Mouse (Mus musculus): ENCODE results near the gene Ace.

Ace gene

DNA sequence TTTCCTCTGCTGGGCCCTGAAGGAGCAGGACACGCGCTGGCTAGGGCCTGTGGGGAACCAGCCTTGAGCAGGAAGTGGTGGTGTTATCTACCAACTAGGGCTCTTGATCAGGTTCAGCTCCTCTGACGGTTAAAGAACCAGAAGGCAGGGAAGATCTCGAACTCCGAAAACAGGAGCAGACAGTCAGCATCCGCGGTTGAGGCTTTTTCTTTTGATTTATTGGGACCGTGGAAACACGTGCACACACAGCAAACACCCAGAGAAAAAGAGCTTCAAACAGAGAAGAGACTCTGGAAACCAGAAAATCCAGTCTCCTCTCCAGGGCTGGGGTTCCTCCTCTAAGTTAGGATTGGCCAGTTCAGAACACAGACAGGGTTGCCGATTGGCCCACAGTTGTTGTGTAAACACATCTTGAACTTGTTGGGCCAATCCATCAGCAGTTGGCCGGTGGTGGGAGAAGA, 21.0 kb upstream of the Ace start:
- DNase-seq (ENCODE audit: low read depth, low spot score) = no peak

GRCm38 (mm10) chr11:105948255-105948654, 19.5 kb upstream of the Ace start:
- no peak for DNase-seq (ENCODE audit: low read depth, low spot score)

DNA sequence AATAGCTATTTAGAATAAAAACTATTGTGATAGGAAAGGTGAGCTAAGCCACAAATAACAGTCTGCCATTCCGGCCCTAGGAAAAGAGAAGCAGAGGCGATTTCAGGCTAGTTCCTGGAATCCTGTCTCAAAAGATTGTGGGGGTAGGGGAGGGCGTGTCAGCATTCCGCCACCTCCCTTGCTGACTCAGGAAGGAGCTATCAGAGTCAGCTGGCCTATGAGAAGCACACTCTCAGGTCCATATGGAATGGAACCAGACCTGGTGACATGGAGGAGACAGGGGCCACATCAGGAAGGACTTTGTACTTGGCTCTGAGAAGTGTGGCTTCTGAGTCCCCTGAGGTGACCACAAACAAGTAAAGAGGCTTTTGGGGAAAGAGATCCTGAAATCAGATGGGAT, 17.2 kb upstream of the Ace start:
- DNase-seq (ENCODE audit: low read depth, low spot score) = no peak

DNA sequence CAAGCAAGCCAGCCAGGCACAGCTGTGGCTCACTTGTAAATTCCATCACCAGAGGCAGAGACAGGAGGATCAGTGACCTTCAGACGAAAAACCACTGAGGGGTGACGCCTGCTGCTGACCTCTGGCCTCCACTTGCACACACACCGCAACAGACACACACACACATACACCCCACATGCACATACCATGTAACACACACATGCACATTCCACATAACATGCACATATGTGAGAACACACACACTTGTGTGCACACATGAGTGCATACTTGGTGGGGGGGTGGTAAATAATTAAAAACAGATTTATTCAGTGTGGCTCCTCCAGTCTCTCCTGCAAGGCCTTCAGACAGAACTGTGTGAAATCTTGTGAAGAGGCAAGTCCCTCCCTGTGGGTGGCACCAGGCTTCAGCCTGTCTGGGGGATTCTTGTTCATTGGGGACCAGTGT, 16.1 kb upstream of the Ace start:
- no peak for DNase-seq (ENCODE audit: low read depth, low spot score)

DNA sequence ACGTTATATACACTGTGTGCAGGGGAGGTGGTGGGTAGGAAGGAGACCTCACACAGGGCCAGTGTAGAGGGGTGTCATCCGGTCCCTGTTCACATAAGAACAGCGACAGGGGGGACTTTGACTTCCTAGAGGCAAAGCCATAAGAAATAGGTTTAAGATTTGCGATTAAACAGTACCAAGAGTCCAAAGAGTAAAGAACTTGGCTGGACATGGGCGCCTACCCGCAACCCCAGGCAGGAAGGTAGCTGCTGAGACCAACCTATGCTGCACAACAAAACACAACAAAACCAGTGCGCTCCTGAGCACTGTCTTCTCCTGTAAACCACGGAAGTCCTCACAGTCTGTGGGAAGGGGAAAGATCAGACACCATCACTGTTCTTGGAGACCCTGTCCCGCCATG, 15.6 kb upstream of the Ace start:
- no peak for DNase-seq (ENCODE audit: low read depth, low spot score)

DNA sequence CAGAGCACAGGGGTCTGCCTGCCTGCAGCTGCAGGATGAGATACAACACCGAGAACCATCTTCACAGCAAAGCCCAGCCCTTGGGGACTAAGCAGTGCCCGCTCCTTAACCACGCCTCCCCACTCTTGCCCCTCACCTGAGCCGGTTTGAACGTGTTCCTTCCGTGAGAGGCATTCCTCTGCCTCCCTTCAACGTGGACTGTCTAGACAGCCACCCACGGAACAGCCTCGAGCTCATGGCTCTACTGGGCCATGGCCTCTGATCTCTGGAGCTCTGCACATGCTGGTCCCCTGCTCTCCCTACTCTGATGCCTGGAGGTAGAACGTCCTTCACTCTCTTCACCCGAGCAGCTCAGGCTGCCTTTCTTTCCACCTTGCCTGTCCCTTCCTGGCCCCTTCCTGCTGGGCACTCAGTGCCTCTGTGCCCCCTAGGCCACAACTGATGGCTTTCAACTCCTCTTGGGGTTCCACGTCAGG, 14.8 kb upstream of the Ace start, which contains the start of gene Cyb561:
TSS of gene Cyb561 (minus strand) at position 426 of the 476 bp plus-strand sequence.
- DNase-seq (ENCODE audit: low read depth, low spot score) = no peak

GRCm38 (mm10) chr11:105953402-105953801, 14.3 kb upstream of the Ace start:
- DNase-seq (ENCODE audit: low read depth, low spot score) = no peak

DNA sequence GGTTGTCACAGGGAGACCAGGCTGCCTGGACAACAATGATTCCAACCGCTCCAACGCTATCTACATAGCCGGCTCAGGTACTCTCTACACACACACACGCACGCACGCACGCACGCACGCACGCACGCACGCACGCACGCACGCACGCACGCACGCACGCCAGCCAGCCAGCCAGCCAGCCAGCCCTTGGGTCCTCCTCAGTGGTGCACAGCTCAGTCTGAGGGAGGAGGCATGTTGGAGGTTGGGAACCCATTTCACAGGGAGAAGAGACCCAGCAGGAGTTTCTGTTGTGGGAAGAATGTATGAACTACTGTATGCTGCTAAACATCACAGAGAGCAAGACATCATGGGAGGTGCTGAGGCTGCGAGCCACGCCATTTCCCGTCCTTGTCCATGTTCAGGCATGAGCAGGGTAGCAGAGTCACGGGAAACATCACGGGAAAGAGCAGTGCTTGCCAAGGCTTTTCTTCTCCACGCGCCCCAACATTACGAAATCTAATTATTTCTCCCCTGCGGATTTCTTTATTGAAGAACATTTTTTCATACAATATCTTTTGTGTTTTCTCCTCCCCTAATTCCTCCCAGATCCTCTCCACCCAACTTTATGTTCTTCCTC, 11.8 kb upstream of the Ace start:
- no peak for DNase-seq (ENCODE audit: low read depth, low spot score)

DNA sequence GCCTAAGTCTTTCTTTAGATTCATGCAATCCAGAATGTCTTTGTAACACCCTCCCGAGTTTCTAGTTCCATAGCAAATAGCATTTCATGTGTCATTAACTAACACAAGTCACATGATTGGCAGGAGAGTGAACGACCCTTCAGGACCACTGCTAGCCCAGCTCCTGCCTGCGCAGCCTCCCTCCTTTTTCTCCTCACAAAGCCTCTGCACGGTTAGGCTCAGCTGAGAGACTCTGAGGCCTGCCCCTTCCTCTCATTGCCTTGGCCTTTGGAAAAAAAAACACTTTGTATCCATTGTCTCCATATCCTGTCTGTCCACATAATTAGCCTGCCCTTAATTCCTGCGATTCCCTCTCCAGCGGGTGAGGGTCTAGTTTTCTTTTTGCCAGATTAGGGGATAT, 10.2 kb upstream of the Ace start:
- DNase-seq (ENCODE audit: low read depth, low spot score) = no peak

DNA sequence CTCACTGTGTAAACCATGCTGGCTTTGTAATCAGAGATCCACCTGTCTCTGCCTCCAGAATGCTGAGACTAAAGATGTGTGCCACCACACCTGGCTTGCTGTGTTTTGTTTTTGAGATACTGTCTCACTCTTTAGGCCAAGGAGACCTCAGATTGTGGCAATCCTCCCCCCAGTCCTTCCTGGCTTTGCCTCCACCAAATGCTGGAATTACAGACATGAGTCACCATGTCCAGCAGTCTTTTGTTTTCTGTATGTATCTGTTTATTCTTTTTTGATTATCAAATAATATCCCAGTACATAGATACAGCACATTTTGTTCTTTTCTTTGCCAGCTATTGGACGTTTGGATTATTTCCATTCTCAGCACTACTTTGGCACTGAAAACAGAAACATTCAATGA, 9.2 kb upstream of the Ace start:
- no peak for DNase-seq (ENCODE audit: low read depth, low spot score)

DNA sequence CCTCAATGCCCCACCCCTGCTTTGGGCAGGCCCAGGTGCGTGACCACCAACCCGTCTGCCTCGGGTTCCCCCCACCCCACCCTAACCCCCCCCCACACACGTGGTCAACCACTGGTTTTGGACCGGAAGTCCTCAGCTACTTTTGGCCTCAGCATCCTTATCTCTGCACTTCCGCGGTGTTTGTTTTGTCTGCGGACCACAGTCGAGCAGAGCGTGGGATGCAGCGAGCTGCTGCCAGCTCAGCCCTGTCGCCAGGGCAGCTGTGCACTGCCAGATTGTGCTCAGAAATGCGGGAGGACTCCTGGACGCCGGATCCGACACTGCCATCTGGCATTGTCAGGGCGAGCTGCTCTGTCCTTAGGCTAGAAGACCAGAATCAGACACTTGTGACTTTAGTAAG, 8.4 kb upstream of the Ace start:
- no peak for DNase-seq (ENCODE audit: low read depth, low spot score)

- no peak for DNase-seq (ENCODE audit: low read depth, low spot score)
These were observed 3.1 kb upstream of the Ace start for GRCm38 (mm10) chr11:105964691-105965090.

DNA sequence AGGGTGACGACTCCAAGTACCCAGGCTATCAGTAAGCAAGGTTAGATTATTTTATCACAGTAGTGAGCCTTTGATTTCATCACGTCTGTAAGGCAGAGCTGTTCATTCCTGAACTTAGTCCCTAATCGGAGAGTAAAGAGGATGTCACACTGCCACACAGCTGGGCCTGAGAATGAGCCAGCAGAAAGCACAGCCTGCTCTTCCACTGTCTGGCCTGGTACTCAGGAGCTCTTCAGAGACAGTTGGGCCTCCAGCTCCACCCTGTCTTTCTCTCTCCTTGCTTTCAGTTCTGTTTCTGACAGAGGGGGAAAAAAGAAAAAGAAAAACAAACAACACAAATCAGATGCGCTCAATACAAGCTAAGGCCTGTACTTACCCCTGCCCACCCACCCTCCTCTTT, 1.5 kb upstream of the Ace start:
- no peak for DNase-seq (ENCODE audit: low read depth, low spot score)

- DNase-seq (ENCODE audit: low read depth, low spot score) = no peak
These were observed 1.2 kb downstream of the Ace start for GRCm38 (mm10) chr11:105968948-105969347.

DNA sequence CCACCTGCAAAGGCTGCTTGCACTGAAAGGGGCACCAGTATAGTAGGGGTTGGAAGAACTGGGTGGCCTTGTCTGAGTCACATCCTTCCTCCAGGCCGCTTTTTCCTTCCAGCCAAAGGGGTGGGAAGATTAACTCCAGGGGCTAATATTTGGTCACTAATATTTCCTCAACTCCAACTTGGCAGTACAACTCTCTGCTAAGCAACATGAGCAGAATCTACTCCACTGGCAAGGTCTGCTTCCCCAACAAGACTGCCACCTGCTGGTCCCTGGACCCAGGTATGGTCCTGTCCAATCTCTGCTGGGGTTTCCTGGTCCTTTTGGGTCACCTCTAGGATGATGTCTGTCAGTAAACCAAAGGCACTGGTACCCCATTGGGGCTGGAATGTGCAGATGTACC, 1.8 kb downstream of the Ace start:
- DNase-seq (ENCODE audit: low read depth, low spot score) = no peak

DNA sequence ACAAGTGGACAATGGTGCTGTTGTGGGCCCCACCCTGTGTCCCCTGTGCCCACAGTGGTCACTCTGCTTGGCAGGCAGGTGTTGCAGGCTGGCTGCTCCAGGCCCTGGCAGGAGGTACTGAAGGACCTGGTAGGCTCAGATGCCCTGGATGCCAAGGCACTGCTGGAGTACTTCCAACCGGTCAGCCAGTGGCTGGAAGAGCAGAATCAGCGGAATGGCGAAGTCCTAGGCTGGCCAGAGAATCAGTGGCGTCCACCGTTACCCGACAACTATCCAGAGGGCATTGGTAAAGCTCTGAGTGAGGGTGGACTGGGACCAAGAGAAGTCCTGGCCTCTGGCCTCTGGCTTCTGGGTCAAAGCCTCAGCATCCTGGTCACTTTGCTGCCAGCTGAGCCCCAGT, 6.8 kb downstream of the Ace start:
- no peak for DNase-seq (ENCODE audit: low read depth, low spot score)

GRCm38 (mm10) chr11:105975050-105975449, 7.3 kb downstream of the Ace start:
- DNase-seq (ENCODE audit: low read depth, low spot score) = no peak

DNA sequence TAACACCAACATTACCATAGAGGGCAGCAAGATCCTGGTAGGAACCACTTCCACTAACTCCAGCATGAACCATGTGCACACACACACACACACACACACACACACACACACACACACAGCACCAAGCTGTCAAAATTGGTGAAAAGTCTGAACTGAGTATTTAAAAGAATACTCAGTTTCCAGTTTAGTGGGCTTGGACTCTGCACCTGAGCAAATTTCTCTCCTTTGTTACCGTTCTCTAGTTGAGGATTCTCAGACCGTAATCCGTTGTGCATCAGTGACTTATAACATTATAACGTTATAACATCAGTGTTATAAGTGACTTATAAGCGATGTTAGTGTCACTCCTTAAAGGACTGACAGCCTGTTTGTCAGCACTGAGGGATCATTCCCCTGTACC, 7.9 kb downstream of the Ace start:
- DNase-seq (ENCODE audit: low read depth, low spot score) = no peak

DNA sequence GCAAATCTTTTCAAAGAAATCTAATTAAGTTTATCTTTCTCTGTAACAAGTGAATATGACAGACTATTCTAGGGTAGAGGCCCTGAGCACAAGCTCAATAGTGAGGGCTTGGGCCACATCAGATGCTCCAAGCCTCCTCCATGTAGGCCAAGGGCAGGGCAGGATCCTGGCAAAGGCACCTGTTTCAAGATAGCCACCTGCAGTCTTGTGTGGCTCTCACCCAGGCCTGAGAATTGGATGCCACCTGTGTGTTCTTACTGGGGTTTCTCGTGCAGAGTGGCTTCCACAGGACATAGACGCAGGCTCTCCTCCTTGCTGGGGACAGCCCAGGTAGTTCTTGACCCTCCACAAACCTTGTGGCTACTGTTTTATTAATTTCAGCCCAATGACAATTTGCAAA, 10.5 kb downstream of the Ace start:
- DNase-seq (ENCODE audit: low read depth, low spot score) = no peak

DNA sequence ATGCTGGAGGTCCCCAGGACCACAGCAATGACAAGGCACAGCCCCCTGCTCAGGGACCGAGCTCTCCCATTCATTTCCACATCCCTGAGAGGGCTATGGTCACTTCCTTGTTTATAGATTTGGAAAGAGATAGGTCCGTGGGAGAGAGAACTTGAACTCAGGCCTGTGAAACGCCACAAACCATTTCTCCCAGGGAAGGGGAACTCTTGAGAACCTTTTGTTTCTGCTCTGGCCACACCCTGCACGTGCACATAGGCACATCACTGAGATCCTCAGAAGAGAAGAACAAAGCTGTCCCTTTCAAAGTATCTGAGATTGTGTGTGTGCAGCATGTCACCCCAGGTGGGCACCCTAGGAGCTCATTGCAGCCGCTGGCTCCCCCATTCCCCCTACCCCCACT, 10.9 kb downstream of the Ace start:
- no peak for DNase-seq (ENCODE audit: low read depth, low spot score)

DNA sequence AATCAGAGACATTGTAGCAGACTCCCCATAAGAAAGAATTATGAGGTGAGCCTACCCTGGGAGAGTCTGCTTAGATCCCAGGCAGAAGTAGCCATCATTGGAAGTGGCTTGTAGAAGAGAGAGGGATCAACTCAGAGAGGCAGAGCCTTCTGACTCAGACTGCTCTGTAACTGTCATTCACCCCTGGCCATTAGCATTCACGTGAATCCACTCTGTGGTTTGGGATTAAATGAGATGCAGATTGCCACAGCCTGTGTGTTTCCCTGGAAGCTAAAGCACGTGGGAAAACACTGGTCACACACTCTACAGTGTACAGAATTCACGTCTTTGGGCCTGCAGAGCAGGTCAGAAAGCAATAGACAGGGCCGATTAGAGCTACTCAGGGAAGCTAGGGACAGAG, 16.7 kb downstream of the Ace start:
- no peak for DNase-seq (ENCODE audit: low read depth, low spot score)

DNA sequence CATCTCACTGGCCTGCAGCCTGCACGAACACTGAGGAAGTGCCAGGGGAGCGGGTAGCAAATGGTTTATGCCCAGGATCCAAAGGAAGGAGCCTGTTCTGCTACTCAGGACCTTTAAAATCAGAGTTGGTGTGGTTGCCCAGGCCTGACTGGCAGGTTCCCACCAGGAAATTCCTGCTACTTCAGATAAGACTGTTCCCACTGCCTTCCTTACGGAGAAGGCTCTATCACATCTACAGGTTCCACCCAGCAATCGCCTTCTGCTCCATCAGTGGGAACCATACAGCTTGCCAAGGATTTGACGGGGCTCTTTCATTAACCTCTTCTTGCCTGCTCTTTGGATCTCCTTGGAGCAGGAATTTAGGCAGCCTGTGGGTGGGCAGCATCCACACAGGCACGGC, 19.7 kb downstream of the Ace start:
- DNase-seq (ENCODE audit: low read depth, low spot score) = no peak

DNA sequence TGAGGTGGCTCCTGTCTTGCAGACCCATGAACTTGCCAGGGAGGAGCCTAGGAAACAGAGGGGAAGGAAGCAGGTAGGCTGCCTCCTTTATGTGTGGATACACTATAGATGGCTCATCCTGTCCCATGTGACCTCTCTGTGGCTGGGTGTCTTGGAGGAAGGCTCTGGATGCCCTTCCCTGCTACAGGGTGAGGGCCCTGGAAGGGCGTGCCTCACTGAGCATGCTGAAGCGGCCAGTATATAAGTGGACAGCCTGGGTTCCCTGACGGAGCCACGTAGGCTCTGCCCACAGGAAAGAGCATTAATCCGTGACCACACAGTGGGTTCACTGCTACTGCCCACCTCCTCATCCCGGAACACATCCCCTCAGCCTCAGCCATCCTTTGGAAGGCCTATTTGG, 21.7 kb downstream of the Ace start:
- DNase-seq (ENCODE audit: low read depth, low spot score) = no peak

DNA sequence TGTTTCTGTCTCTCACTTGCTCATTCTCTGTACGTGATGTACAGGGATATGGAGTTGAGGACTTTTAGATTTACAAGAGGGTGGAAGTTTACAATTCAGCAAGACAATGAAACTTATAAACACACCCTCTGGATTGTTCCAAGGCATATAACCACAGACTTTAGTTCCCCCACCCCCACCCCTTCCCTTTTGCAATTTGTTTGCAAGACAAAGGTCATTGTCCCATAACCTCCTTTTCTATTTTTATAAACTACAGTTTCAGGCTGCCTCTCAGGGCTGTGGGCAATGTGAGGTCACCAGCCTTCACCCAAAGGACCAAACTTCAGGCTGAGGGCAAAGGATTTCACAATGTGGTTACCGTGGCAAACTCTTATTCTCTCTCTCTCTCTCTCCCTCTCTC, 22.5 kb downstream of the Ace start:
- no peak for DNase-seq (ENCODE audit: low read depth, low spot score)

All from embryo, embryonic 11.5 days (tissue).